Mouse (Mus musculus): ENCODE results near the gene Exoc3l2. TPM values are rescaled to one million over a fixed set of nuclear protein-coding genes. Genes with fewer than 3 reads are reported as not detected.

Gene Exoc3l2
- polyA plus RNA-seq, 1 experiment from 2014 or later = 0.19 TPM

- no peak for ATAC-seq
- no peak overlapping the region for H3K27ac ChIP-seq (ENCODE audit: low read length)
- H3K4me1 ChIP-seq (replicated peaks; ENCODE audit: control insufficient read depth, insufficient read depth, low read length) = peaks cover 3% of the 10 kb centered on the region; the same call in 1 of the 2 replicates
- H3K9ac ChIP-seq (replicated peaks; ENCODE audit: low read depth, low read length) = no peak overlapping the region
- H3K9me3 ChIP-seq (ENCODE audit: control insufficient read depth, low read length) = no peaks in the 10 kb centered on the region
- H3K4me3 ChIP-seq (replicated peaks; ENCODE audit: low read length) = no peak overlapping the region
- H3K27me3 ChIP-seq (replicated peaks; ENCODE audit: control insufficient read depth, insufficient read depth, low read length) = peaks cover 61% of the 10 kb centered on the region
- WGBS = 45% methylated on average over 4 of the region's 4 CpGs
- H3K4me2 ChIP-seq (ENCODE audit: low read length) = no peak overlapping the region
- H3K36me3 ChIP-seq (ENCODE audit: control insufficient read depth, insufficient read depth) = no peaks in the 10 kb centered on the region
Observed at GRCm38 (mm10) chr7:19472403-19472802, 9.3 kb downstream of the Exoc3l2 start.

DNA sequence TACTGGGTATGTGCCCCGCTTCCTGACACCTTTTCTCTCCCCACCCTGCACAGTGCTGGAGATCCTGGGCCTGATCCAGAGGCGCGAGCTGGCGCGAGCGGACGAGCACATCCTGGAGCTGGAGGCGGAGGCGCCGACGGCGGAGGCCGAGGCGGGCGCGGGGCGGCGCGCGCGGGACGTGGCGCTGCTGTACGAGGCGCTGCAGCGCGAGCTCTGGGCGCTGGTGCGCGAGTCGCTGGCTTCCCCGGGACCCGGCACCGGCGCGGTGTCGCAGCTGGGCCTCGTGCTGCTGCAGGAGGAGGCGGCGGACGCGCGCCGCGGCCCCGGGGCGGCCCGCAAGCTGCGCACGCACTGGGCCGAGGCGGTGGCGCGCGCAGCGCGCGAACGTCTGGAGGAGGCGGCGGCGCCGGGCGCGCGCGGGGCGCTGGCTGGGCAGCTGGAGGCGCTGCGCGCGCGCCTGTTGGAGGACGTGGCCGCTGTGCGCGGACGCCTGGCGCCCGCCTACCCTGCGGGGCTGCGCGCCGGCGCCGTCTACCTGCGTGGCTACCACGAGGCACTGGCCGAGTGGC, 10.8 kb downstream of the Exoc3l2 start:
- WGBS = under 1% methylated on average over 78 of the region's 89 CpGs
- peaks cover 59% of the 10 kb centered on the region for H3K27me3 ChIP-seq (replicated peaks; ENCODE audit: control insufficient read depth, insufficient read depth, low read length)

DNA sequence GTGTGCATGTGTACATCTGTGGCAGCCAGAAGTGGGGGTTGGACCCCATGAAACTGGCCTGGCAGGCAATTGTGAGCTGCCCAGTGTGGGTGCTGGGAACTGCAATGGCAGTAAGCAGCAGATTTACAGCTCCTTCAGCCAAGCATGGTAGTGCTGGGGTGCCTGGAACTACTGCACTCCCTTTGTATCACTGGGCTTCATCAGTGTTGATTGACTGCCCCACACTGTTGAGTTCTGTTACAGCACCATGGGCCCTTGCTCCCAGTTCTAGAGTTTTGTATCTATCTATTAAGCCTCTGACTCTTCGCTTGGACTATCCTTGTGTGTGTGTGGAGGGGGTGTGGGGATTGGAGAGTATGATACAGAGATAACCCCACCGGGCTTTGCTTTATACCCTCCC, 14.0 kb downstream of the Exoc3l2 start:
- Histone ChIP-seq H3K27ac (ENCODE audit: low read length) (no peak overlapping the region), H3K9ac (replicated peaks; ENCODE audit: low read depth, low read length) (no peak overlapping the region), H3K9me3 (ENCODE audit: control insufficient read depth, low read length) (no peaks in the 10 kb centered on the region), H3K4me2 (ENCODE audit: low read length) (no peak overlapping the region), H3K4me1 (replicated peaks; ENCODE audit: control insufficient read depth, insufficient read depth, low read length) (peaks cover 3% of the 10 kb centered on the region; the same call in 1 of the 2 replicates), H3K4me3 (replicated peaks; ENCODE audit: low read length) (no peak overlapping the region), H3K36me3 (ENCODE audit: control insufficient read depth, insufficient read depth) (no peaks in the 10 kb centered on the region), H3K27me3 (replicated peaks; ENCODE audit: control insufficient read depth, insufficient read depth, low read length) (peaks cover 31% of the 10 kb centered on the region)
- ATAC-seq = no peak
- WGBS = 74% methylated on average over 2 of the region's 2 CpGs

More for the DNA sequence above, 10.8 kb downstream of the Exoc3l2 start:
- Histone ChIP-seq H3K4me2 (ENCODE audit: low read length) (peak overlapping the region; percentile 82), H3K4me1 (replicated peaks; ENCODE audit: control insufficient read depth, insufficient read depth, low read length) (peaks cover 3% of the 10 kb centered on the region; the same call in 1 of the 2 replicates), H3K9ac (replicated peaks; ENCODE audit: low read depth, low read length) (peak overlapping the region; percentile 72), H3K9me3 (ENCODE audit: control insufficient read depth, low read length) (no peaks in the 10 kb centered on the region), H3K36me3 (ENCODE audit: control insufficient read depth, insufficient read depth) (no peaks in the 10 kb centered on the region), H3K27ac (ENCODE audit: low read length) (peak overlapping the region; percentile 66), H3K4me3 (replicated peaks; ENCODE audit: low read length) (peak overlapping the region; percentile 53)
- ATAC-seq = peak; percentile 91

- Histone ChIP-seq H3K27me3 (replicated peaks; ENCODE audit: control insufficient read depth, insufficient read depth, low read length) (peaks cover 24% of the 10 kb centered on the region), H3K9ac (replicated peaks; ENCODE audit: low read depth, low read length) (no peak overlapping the region), H3K9me3 (ENCODE audit: control insufficient read depth, low read length) (no peaks in the 10 kb centered on the region), H3K4me3 (replicated peaks; ENCODE audit: low read length) (no peak overlapping the region), H3K27ac (ENCODE audit: low read length) (no peak overlapping the region), H3K36me3 (ENCODE audit: control insufficient read depth, insufficient read depth) (no peaks in the 10 kb centered on the region), H3K4me1 (replicated peaks; ENCODE audit: control insufficient read depth, insufficient read depth, low read length) (peaks cover 3% of the 10 kb centered on the region; the same call in 1 of the 2 replicates), H3K4me2 (ENCODE audit: low read length) (no peak overlapping the region)
- no peak for ATAC-seq
- WGBS = 24% methylated on average over 14 of the region's 14 CpGs
Observed at GRCm38 (mm10) chr7:19477624-19478384, 14.7 kb downstream of the Exoc3l2 start.

- no peak overlapping the region for H3K9ac ChIP-seq (replicated peaks; ENCODE audit: low read depth, low read length)
- no peaks in the 10 kb centered on the region for H3K4me1 ChIP-seq (replicated peaks; ENCODE audit: control insufficient read depth, insufficient read depth, low read length)
- no peak overlapping the region for H3K4me2 ChIP-seq (ENCODE audit: low read length)
- ATAC-seq = no peak
- H3K27ac ChIP-seq (ENCODE audit: low read length) = no peak overlapping the region
- H3K27me3 ChIP-seq (replicated peaks; ENCODE audit: control insufficient read depth, insufficient read depth, low read length) = peaks cover 9% of the 10 kb centered on the region
- no peak overlapping the region for H3K4me3 ChIP-seq (replicated peaks; ENCODE audit: low read length)
- no peaks in the 10 kb centered on the region for H3K36me3 ChIP-seq (ENCODE audit: control insufficient read depth, insufficient read depth)
- WGBS = 80% methylated on average over 8 of the region's 8 CpGs
- H3K9me3 ChIP-seq (ENCODE audit: control insufficient read depth, low read length) = no peaks in the 10 kb centered on the region
Observed at GRCm38 (mm10) chr7:19483281-19483680, 20.1 kb downstream of the Exoc3l2 start.

DNA sequence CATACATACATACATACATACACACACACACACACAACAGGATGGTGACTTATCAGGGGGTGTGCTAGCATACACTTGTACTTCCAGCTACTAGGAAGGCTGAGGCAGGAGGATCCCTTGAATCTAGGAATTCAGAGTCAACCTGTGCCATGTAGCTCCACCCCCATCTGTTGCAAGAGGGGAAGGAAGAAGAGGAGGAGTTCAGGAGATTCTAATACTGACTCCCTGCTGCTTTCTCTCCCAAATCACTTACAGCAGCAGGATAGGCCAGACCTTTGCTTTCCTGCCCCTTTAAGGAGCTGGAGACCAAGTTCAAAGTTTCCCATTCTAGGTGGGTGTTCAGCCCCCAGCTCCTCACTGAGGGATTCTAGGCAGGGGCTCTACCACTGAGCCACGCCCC, 22.4 kb downstream of the Exoc3l2 start:
- Histone ChIP-seq H3K27me3 (replicated peaks; ENCODE audit: control insufficient read depth, insufficient read depth, low read length) (peaks cover 27% of the 10 kb centered on the region), H3K36me3 (ENCODE audit: control insufficient read depth, insufficient read depth) (no peaks in the 10 kb centered on the region), H3K4me1 (replicated peaks; ENCODE audit: control insufficient read depth, insufficient read depth, low read length) (peaks cover 5% of the 10 kb centered on the region), H3K4me3 (replicated peaks; ENCODE audit: low read length) (no peak overlapping the region), H3K27ac (ENCODE audit: low read length) (no peak overlapping the region), H3K9me3 (ENCODE audit: control insufficient read depth, low read length) (no peaks in the 10 kb centered on the region), H3K4me2 (ENCODE audit: low read length) (no peak overlapping the region), H3K9ac (replicated peaks; ENCODE audit: low read depth, low read length) (no peak overlapping the region)
- ATAC-seq = no peak
- 83% methylated on average over 1 of the region's 1 CpGs for WGBS

DNA sequence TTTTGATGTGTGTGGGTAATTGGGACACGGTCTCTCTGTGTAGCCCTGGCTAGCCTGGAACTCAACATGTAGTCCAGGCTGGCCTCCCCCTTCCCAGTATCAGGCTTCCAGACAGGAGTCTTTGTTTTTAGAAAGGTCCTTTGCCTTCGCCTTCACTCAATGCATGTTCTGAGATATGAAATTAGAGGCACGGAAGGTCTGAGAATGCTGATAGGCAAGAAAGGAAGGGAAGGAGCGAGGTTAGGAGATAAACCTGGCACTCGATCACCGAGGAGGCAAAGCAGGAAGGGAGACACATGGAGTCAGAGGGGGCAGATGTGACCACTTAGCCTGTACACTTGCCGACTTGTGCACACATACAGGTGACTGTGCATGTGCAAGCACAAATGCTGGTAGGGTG, 23.4 kb downstream of the Exoc3l2 start:
- no peak overlapping the region for H3K4me3 ChIP-seq (replicated peaks; ENCODE audit: low read length)
- H3K9me3 ChIP-seq (ENCODE audit: control insufficient read depth, low read length) = no peaks in the 10 kb centered on the region
- no peak for ATAC-seq
- H3K4me1 ChIP-seq (replicated peaks; ENCODE audit: control insufficient read depth, insufficient read depth, low read length) = peaks cover 5% of the 10 kb centered on the region
- no peak overlapping the region for H3K9ac ChIP-seq (replicated peaks; ENCODE audit: low read depth, low read length)
- H3K36me3 ChIP-seq (ENCODE audit: control insufficient read depth, insufficient read depth) = no peaks in the 10 kb centered on the region
- 92% methylated on average over 7 of the region's 7 CpGs for WGBS
- H3K4me2 ChIP-seq (ENCODE audit: low read length) = no peak overlapping the region
- no peak overlapping the region for H3K27ac ChIP-seq (ENCODE audit: low read length)
- H3K27me3 ChIP-seq (replicated peaks; ENCODE audit: control insufficient read depth, insufficient read depth, low read length) = peaks cover 38% of the 10 kb centered on the region

DNA sequence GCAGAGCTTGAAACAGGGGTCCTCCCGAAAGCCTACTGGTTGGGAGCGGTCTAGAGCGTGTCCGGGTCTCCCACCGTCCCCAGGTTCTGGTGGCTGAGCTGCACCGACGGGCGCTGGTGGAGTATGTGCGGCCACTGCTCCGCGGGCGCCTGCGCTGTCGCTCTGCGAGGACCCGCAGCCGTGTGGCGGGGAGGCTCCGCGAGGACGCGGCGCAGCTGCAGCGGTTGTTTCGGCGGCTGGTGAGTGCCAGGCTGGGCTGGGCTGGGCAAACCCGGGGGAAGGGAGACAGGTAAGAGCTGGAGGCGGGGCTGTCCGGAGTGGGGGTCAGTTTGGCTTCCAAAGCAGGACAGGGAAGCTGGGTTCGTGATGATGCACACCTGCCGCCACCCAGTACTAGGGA, 26.4 kb downstream of the Exoc3l2 start:
- 2% methylated on average over 31 of the region's 31 CpGs for WGBS
- H3K4me1 ChIP-seq (replicated peaks; ENCODE audit: control insufficient read depth, insufficient read depth, low read length) = peaks cover 8% of the 10 kb centered on the region
- peak overlapping the region; percentile 38 for H3K9ac ChIP-seq (replicated peaks; ENCODE audit: low read depth, low read length)
- no peaks in the 10 kb centered on the region for H3K9me3 ChIP-seq (ENCODE audit: control insufficient read depth, low read length)
- peak overlapping the region; percentile 29 for H3K4me3 ChIP-seq (replicated peaks; ENCODE audit: low read length)
- peaks cover 46% of the 10 kb centered on the region for H3K27me3 ChIP-seq (replicated peaks; ENCODE audit: control insufficient read depth, insufficient read depth, low read length)
- no peaks in the 10 kb centered on the region for H3K36me3 ChIP-seq (ENCODE audit: control insufficient read depth, insufficient read depth)
- peak; percentile 33; the same call in 1 of the 2 replicates for ATAC-seq
- H3K27ac ChIP-seq (ENCODE audit: low read length) = no peak overlapping the region
- peak overlapping the region; percentile 38 for H3K4me2 ChIP-seq (ENCODE audit: low read length)

GRCm38 (mm10) chr7:19491731-19492130, 28.6 kb downstream of the Exoc3l2 start:
- Histone ChIP-seq H3K27me3 (replicated peaks; ENCODE audit: control insufficient read depth, insufficient read depth, low read length) (peaks cover 46% of the 10 kb centered on the region), H3K9me3 (ENCODE audit: control insufficient read depth, low read length) (no peaks in the 10 kb centered on the region), H3K36me3 (ENCODE audit: control insufficient read depth, insufficient read depth) (no peaks in the 10 kb centered on the region), H3K4me3 (replicated peaks; ENCODE audit: low read length) (no peak overlapping the region), H3K4me2 (ENCODE audit: low read length) (peak overlapping the region; percentile 19; the same call in 1 of the 2 replicates), H3K27ac (ENCODE audit: low read length) (no peak overlapping the region), H3K4me1 (replicated peaks; ENCODE audit: control insufficient read depth, insufficient read depth, low read length) (peaks cover 8% of the 10 kb centered on the region), H3K9ac (replicated peaks; ENCODE audit: low read depth, low read length) (no peak overlapping the region; the same call in 1 of the 2 replicates)
- WGBS = 2% methylated on average over 26 of the region's 26 CpGs
- no peak for ATAC-seq
